Mouse (Mus musculus): ENCODE measurements around the gene Cc2d1a.

DNA sequence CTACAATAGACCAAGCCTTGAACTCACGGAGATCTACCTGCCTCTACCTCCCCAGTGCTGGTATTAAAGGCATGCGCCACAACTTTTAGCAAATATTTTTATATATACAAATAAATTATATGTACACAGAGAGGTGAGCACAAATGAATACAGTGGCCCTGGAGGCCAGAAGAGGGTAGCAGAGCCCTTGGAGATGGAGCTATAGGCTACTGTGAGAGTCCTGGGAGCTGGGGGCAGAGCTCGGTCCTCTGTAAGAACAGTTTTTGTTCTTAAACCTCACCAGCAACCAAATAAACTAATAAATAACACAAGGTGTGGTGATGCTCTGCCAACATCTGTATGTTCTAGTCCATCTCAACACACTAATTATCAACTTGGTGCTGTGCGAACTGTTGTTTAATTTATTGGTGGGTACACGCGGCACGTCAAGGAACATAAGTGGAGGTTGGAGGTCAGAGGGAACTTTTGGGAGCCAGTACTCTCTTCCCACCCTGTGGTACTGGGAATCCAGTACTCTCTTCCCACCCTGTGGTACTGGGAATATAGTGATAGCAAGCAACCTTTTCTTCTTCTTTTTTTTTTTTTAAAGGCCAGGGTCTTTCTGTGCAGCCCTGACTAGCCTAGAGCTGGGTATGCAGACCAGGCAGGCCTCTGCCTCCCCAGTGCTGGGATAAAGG is 42.6 kb upstream of the Cc2d1a start:
- TF ChIP-seq CTCF (IDR thresholded peaks at IDR 0.05; ENCODE audit: control insufficient read depth, insufficient read depth, insufficient read length) (peak; percentile 6), USF1 (IDR thresholded peaks at IDR 0.05; ENCODE audit: low read depth) (no peak), MAX (IDR thresholded peaks at IDR 0.05) (no peak), MYOD1 (IDR thresholded peaks at IDR 0.05; ENCODE audit: control insufficient read depth, insufficient read length, low read depth) (no peak), MYOG (IDR thresholded peaks at IDR 0.05; ENCODE audit: control insufficient read depth, extremely low read depth, insufficient read length) (no peak)
